Mouse (Mus musculus) lung, postnatal 0 days (tissue): ENCODE measurements around the gene Plekhh3.

Source experiments
- CTCF ChIP-seq: IDR thresholded peaks from 2 replicates; pipeline ENCODE4 v1.5.1; 2016; ENCODE audit warnings: antibody characterized with exemption, mild to moderate bottlenecking
- EP300 ChIP-seq: IDR thresholded peaks from 2 replicates; pipeline ENCODE4 v1.6.1; 2016; ENCODE audit warnings: antibody characterized with exemption, mild to moderate bottlenecking, control low read depth

DNA sequence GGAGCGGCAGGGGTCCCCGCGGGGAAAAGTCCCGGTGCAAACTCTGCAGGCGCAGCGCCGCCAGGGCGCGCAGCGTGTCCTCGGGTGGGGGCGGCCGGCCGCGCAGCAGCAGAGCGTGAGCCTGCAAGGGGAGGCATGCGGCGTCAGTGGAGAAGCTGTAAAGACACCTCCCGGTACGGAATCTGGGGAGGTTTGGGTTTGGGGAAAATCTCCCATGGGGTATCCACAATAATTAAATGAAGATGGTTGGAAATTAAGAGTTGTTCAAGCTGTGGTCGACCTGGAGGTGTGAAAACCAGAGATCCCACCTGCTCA, 6.8 kb downstream of the Plekhh3 start:
- no peak for TF ChIP-seq CTCF
- TF ChIP-seq EP300: no peak
